Mouse (Mus musculus) retina, adult 2 months (tissue): ENCODE data around the gene Kcnma1.
A peak's percentile ranks its signal among the peaks of the same experiment; 100 is the strongest.

Source experiments
- DNase-seq: peaks from one replicate; pipeline ENCODE4 v3.0.0-alpha.2; 2012; ENCODE audit warnings: low read depth, low spot score

The Kcnma1 gene

GRCm38 (mm10) chr14:23451681-23452080 lies 562.6 kb downstream of the Kcnma1 start:
- no peak for DNase-seq

DNA sequence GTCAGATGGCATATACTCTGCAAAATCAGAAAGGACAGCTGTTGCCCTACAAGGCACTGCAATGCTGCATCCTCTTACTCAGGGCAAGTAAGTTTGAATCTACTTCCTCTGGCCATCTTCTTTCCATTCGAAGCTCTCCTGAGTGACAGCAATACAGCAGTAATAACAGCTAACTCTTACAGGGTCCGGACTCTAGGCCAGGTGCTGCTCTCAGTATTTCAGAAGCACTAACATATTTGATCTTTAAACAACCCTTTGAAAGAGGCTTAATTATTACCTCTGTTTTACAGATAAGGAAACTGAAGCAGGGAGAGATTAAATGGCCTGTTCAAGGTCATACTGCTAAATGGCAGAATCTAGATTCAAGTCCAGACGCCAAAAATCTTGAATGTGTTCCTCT lies 576.8 kb downstream of the Kcnma1 start:
- no peak for DNase-seq

DNA sequence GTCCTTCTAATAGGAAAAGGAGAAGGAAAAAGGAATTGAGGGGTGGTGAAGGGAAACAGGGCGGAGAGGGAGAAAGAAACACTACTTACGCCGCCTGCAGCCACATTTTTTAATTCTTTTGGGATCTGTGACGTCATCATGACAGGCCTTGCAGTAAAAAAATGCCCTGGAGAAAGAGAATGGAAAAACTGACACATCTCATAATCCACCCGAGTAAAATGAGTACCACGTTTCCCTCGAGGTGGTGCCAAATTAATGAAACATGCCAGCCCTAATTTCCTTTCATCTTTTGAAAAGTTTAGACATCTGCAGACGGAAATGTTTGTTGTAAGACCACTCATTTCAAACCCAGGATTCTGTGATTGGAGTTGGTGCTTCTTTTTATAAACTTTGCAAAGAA lies 578.4 kb downstream of the Kcnma1 start:
- no peak for DNase-seq

- no peak for DNase-seq
Measured at GRCm38 (mm10) chr14:23430006-23430405, 584.3 kb downstream of the Kcnma1 start.

GRCm38 (mm10) chr14:23429043-23429442 lies 585.2 kb downstream of the Kcnma1 start:
- no peak for DNase-seq

DNA sequence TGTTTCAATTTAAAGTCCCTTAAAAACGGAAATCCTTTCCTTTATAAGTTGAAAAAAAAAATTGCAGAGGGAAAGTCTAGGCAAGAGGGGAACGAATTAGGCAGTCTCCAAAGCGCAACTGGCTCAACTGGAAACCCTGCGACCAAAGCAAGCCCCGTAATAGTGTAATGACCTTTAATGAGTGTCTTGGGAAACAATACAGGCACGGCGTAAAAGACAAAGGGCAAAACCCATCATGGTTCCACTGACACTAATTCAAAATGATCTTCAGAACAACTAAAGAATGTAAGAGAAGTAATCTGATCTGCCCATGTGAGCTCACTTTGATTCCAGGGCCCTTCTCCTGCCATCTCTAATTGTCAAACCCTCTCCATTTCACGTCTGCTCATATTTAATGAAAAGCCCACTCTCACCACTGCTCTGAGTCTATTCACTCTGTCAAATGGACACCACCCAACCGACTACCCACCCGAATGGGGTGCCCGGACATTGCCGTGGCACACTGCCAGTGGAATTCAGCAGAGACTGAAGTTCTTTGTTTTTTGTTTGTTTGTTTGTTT lies 591.7 kb downstream of the Kcnma1 start:
- no peak for DNase-seq

DNA sequence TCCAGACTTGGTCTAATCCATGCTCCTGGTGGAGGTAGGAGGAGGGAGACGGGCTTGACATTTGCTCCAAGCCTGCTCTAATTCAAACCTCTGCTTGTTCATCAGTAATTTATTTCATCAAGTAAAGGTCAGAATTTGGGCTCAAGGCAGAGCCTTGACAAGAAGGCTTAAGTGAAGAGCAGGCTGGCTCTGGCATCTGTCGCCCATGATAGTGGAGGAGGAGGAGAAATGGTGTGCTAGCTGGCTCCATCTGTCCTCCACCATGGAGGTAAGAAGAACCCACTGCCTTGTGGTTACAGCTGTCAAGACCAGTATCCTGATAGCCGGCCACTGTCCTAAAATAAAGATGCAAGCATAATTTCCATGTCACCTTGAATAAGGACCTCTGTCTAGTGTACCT lies 595.3 kb downstream of the Kcnma1 start:
- no peak for DNase-seq

GRCm38 (mm10) chr14:23407051-23407450 lies 607.2 kb downstream of the Kcnma1 start:
- no peak for DNase-seq

DNA sequence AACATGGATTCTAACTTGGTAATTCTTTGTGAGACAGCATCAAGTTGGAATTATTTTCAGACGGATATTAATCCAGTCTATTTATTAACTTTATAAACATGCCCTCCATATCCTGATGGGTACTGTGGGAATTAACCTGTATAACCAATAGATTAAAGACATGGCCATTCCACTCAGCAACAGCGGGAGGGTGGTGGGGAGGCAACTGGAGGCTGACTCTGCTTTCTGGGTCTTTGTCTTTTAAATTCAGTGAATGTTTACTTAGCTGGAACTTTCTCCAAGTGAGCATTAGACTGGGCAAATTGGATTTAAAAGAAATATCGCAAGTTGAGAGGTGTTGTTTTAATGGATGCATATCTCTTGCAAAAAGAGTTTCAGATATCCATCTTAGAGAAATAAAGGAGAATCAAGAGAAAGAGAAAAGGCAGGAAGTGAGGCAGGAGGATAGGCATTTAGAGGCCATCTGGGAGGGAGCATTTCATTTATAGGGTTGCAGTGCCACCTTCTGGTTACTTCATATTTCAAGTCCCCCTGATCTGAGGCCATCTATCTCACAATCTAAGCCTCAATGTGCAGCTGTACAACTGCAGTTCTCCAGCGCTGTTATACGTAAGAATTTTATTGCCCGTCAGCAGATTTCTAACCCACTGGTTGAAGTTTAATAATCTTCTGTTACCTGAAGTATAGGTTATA lies 613.4 kb downstream of the Kcnma1 start:
- DNase-seq, result peak; percentile 28

GRCm38 (mm10) chr14:23397642-23398041 lies 616.6 kb downstream of the Kcnma1 start:
- no peak for DNase-seq

- no peak for DNase-seq
Measured at GRCm38 (mm10) chr14:23391566-23391965, 622.7 kb downstream of the Kcnma1 start.

- DNase-seq, result no peak
Measured at GRCm38 (mm10) chr14:23390768-23391167, 623.5 kb downstream of the Kcnma1 start.

GRCm38 (mm10) chr14:23390161-23390560 lies 624.1 kb downstream of the Kcnma1 start:
- no peak for DNase-seq

DNA sequence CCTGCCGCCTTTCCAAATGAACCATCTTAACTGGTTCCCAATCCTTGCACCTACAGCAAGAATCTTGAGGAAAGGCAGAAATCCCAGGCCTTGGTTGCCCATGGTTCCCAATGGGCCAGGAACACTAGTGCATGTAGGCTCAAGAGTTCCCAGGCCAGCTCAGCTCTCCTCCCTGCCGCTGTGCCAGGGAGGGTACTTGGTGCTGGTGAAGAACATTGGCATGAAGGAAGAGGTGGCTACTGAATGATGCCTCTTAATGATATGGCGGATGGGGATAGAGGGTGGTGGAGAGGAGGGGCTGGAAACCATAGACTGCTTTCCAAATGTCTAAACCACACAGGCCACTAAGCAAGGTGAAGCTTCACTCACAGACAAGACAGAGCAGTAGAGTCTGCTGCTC lies 627.5 kb downstream of the Kcnma1 start:
- no peak for DNase-seq

DNA sequence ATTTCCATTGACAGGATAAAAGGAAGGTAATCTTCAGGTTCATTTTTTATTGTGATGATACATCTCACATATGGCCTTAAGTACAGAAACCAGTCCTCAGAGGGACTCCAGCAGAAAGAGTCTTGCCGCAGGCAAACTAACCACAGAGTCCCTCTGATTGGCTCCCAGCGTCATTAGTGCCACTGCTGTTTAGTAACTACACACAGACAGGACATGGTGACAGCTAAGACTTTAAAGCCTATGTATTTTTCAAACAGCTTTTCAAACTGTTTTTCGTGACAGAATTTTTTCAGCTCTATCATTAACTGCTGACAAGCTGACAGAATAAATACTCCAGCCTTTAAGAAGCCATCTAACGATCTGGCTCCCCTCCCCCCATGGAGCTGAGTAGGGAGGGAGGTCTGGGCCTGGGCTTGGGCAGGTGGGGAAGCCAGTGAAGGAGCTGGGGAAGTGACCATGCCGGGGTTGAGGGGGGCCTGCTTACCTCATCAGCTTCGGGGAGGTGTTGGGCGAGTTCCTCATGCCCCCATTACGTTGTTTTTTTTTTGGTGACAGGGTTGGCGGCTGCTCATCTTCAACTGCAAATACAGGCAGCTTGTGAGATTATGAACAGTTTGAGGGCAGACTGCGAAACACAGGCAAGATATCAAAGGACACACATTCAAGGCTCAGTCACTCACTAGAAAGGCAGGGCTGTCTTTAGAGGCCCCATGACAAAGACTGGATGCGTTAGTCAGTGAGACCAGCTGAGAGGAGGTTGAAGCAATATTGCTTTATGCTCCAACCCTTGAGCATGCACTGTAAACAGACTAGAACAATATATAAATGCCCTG lies 628.3 kb downstream of the Kcnma1 start:
- DNase-seq, result no peak

GRCm38 (mm10) chr14:23378351-23379087 lies 635.8 kb downstream of the Kcnma1 start:
- DNase-seq, result no peak

DNA sequence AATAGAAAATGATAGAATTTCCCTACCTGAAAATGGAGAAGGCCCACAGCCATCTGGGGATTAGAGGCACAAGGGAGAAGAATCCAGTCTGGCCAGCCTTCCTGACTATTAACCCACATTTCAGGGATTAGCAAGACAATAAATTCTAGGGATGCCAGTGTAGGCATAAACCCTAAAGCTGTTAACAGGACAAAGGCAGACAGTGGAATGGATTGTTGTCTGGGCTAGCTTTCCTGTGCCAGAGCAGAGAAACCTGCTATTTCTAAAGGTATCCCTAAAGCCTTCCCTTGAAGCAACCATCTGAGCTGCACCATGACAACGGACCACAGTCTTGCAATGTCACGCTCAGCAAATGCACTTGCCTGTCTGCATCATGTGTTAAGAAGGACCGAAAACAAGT lies 642.3 kb downstream of the Kcnma1 start:
- DNase-seq, result no peak

- no peak for DNase-seq
Measured at GRCm38 (mm10) chr14:23360491-23360995, 653.7 kb downstream of the Kcnma1 start.

- DNase-seq, result no peak
Measured at GRCm38 (mm10) chr14:23358776-23359175, 655.5 kb downstream of the Kcnma1 start.

DNA sequence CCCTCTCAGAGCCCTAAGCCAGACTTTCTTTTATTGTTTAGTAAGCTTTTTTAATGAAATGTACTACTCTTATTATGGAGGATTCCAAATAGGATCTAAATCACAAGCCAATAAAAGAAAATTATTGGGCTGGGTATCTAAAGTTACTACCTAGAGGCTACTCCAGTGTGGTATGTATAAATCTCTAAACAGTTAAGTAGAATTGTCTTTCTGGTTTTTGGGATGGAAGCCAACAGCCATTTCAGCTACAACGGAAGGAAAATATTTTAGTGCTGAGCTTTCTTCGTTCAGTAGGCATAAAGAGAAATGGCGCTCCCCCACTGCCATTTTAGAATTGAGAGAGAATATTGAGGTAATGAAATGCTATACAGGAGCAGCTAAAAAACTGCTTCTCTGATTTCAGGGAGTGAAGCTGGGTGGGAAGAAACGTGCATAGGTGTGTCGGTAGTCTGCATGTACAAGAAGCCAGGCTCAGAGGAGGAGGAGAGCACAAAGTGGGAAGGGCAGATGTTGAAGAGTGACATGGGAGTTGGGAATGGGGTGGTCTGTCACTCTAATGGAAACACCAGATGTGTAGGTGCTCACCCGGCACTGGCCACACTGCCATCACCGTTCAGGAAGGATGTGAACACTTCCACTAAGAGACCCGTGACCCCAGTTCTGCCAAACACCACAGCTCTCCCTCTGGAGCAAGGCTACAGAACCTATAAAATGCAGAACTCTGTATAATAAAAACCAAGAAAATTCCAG lies 656.6 kb downstream of the Kcnma1 start:
- DNase-seq, result no peak

DNA sequence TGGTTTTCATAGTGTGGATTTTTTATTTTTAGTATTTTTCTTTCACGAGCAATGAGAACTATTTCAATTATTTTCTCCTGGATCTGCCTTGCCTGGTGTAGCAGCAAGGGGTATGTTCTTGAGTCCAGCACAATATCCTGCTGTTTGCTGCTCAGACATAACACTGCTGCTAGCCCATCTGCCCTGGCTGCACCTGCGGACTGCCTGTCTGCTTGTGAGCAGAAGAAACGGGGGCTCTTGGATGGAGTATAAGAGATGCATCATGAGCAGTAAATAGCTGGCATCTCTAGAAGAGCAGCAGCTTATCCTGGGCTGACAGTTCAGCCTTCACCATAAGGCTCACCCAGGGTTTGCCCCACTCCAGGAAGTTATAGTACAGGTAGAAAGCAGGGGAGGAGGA lies 687.5 kb downstream of the Kcnma1 start:
- DNase-seq, result no peak
